Mouse (Mus musculus): ENCODE data around the gene Naif1. TPM values are rescaled to one million over a fixed set of nuclear protein-coding genes. Genes with fewer than 3 reads are reported as not detected.
A peak's percentile ranks its signal among the peaks of the same experiment; 100 is the strongest.

Gene Naif1
- polyA plus RNA-seq, 1 experiment from 2014 or later: 3.8 TPM

DNA sequence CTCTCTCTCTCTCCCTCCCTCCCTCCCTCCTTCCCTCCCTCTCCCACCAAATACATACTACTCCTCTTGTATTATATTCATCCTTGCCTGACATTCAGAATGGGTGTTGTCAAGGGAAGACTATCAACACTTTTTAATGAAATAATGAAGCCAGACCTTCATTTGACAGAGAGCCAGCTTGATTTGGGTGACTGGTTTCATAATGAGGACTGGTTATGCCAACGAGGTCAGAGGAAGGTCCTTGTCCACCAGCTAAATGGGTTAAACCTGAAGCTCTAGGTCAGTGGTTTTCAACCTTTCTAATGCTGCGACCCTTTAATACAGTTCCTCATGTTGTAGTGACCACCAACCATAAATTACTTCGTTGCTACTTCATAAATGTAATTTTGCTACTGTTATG, 11.5 kb upstream of the Naif1 start:
- 79% methylated on average over 3 of the region's 3 CpGs for WGBS (ENCODE audit: missing documents)
- Histone ChIP-seq H3K27ac (no peak overlapping the region), H3K36me3 (ENCODE audit: inconsistent target) (no peaks in the 10 kb centered on the region), H3K79me2 (ENCODE audit: inconsistent target) (peaks cover 100% of the 10 kb centered on the region), H3K4me3 (ENCODE audit: inconsistent target) (no peak overlapping the region)

DNA sequence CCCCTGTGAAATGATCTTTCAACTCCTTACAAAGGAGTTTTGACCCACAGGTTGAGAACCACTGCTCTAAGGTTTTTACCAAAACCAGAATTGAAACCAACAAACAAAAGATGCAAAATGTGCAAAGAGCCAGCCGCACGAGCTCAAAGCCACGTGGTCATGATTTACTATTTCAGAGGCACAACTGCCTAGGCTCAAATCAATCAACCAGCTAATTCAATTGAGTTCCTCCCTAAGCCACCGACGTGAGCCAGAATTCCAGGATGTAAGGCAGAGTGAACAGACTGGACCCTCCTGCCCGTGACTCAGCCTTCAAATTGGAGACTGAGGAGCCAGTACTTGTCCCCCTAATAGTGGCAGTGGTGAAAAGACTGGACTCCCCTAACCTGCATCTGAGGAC, 11.1 kb upstream of the Naif1 start:
- Histone ChIP-seq H3K79me2 (ENCODE audit: inconsistent target) (peaks cover 100% of the 10 kb centered on the region), H3K36me3 (ENCODE audit: inconsistent target) (no peaks in the 10 kb centered on the region), H3K27ac (no peak overlapping the region), H3K4me3 (ENCODE audit: inconsistent target) (no peak overlapping the region)
- WGBS (ENCODE audit: missing documents): 74% methylated on average over 6 of the region's 6 CpGs

DNA sequence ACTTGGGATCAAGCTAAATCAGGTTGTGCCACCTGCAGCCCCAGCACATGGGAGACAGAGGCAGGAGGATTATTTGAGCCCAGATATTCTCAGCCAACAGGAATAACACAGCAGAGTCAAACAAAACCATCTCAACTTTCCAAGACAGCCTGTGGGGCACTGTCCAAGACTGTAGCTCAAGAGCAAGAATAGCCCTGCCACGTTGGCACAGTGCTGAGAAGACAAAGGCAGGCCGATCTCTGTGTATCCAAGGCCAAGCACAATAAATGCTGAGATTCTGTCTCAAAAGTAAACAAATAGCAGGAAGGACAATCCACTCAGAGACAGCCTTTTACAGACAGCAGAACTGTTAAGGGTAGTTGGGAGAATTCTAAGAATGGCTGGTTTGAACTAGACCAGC, 10.1 kb upstream of the Naif1 start:
- H3K4me3 ChIP-seq (ENCODE audit: inconsistent target): no peak overlapping the region
- H3K27ac ChIP-seq: no peak overlapping the region
- peaks cover 100% of the 10 kb centered on the region for H3K79me2 ChIP-seq (ENCODE audit: inconsistent target)
- 100% methylated on average over 2 of the region's 2 CpGs for WGBS (ENCODE audit: missing documents)
- H3K36me3 ChIP-seq (ENCODE audit: inconsistent target): no peaks in the 10 kb centered on the region

DNA sequence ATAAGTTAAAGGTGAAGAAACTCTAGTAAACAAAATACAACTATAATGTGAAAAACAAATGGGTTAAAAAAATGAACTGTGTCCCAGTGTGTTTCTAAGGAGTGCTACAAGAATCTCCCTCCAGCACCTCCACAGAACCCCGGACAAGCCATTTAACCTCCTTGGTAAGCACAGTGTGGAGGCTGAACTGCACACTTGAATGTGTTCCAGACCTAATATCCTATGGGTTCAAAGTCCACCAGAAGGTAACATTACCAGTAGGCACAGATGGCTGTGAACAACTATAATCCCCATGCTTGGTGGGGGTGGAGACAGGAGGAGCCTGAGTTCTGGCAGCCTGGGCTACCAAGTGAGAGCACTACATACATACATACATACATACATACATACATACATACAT, 9.6 kb upstream of the Naif1 start:
- H3K27ac ChIP-seq: no peak overlapping the region
- 90% methylated on average over 1 of the region's 1 CpGs for WGBS (ENCODE audit: missing documents)
- H3K36me3 ChIP-seq (ENCODE audit: inconsistent target): no peaks in the 10 kb centered on the region
- H3K79me2 ChIP-seq (ENCODE audit: inconsistent target): peaks cover 100% of the 10 kb centered on the region
- no peak overlapping the region for H3K4me3 ChIP-seq (ENCODE audit: inconsistent target)

DNA sequence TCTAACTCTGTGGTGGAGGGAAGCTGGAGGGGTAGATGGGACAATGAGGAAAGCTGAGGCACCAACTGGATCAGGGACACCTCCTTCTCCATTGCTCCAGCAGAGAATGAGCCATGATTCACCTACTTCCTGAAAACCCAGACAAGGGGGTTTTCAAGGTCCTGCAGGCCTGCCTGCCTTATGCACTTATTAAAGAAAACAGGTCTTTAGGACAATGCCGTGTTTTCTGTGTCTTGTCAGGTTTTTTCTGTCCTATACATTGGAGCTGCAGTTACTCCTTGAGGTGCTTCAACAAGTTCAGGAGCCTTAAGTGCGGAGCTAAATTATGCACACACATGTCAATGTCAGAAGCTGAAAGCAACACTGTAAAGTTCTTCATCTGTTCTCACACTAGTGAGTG, 8.7 kb upstream of the Naif1 start:
- 86% methylated on average over 2 of the region's 2 CpGs for WGBS (ENCODE audit: missing documents)
- Histone ChIP-seq H3K27ac (no peak overlapping the region), H3K4me3 (ENCODE audit: inconsistent target) (no peak overlapping the region), H3K79me2 (ENCODE audit: inconsistent target) (peaks cover 100% of the 10 kb centered on the region), H3K36me3 (ENCODE audit: inconsistent target) (no peaks in the 10 kb centered on the region)

DNA sequence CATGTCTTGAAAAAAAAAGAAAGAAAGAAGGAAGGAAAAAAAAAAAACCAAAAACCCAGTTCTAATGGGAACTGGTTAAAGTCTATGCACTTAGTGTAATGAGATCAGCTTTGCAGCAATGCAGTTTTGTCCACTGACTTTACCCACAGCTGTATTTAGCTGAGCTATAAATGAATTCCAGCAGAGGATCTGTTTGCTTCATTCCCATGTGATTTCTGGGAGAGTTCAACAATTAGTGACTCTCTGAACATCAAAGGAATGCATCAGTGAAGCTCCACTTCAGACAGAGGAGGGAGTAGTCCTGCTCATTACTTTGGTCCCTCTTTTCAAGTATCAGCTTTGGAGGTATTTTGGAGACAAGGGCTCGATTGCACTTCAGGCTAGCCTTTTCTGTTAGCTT, 4.7 kb upstream of the Naif1 start:
- WGBS (ENCODE audit: missing documents): 88% methylated on average over 1 of the region's 1 CpGs
- H3K36me3 ChIP-seq (ENCODE audit: inconsistent target): no peaks in the 10 kb centered on the region
- H3K4me3 ChIP-seq (ENCODE audit: inconsistent target): no peak overlapping the region
- peak overlapping the region; percentile 90 for H3K27ac ChIP-seq
- peaks cover 93% of the 10 kb centered on the region for H3K79me2 ChIP-seq (ENCODE audit: inconsistent target)

DNA sequence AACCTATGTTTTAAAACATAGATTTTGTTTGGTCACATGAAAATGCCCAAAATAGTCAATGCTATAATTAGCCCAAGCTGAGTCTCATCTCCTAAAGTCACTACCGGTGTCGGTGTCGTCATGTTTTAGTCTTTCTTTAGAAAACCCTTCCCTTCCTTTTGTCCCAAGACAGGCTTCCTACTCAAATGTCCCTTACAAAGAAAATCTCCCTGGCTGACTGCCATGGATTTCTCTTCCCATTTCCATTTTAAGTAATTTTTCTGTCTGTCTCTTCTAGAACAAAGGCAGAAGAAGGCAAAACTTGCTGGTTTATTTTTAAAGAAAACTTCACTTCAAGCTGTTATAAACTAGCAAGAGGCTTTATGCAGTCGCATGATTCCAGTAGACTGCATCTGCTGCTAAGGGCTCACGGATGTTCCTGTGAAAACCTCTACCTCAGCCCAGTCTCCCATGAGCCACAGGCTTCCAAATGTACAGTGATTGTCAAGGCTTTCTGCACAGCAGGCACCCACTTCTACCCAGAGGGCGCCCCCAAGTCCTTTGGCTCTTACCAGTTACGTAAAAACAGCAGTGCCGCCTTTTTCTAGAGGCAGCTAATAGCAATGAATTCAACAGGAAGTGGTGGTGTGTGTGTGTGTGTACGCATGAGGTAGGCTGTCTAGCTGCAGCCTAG, 2.9 kb upstream of the Naif1 start:
- H3K27ac ChIP-seq: peak overlapping the region; percentile 90
- 2% methylated on average over 9 of the region's 9 CpGs for WGBS (ENCODE audit: missing documents)
- H3K4me3 ChIP-seq (ENCODE audit: inconsistent target): no peak overlapping the region; the same call in 1 of the 2 replicates
- H3K36me3 ChIP-seq (ENCODE audit: inconsistent target): no peaks in the 10 kb centered on the region
- peaks cover 78% of the 10 kb centered on the region for H3K79me2 ChIP-seq (ENCODE audit: inconsistent target)

DNA sequence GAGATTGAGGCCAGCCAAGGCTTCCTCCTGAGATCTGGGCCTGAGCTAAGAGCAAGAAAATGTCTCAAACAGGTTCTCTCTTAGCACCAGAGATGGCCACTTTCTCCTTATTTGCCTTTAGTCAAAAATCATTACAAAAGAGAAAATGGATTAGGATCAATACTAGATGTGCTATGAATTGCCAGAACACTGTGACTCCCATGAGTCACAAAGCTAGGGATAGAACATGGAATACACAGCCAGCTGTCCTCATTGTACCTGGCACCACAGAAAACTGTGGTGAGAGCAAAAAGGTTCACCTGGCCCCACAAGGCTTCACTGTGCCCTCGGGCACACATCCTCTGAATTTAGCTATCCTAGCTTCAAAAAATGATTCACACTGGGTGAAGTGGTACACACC, 1.8 kb upstream of the Naif1 start:
- Histone ChIP-seq H3K4me3 (ENCODE audit: inconsistent target) (no peak overlapping the region), H3K79me2 (ENCODE audit: inconsistent target) (peaks cover 78% of the 10 kb centered on the region), H3K36me3 (ENCODE audit: inconsistent target) (no peaks in the 10 kb centered on the region), H3K27ac (peak overlapping the region; percentile 90)
- WGBS (ENCODE audit: missing documents): 100% methylated on average over 1 of the region's 1 CpGs

DNA sequence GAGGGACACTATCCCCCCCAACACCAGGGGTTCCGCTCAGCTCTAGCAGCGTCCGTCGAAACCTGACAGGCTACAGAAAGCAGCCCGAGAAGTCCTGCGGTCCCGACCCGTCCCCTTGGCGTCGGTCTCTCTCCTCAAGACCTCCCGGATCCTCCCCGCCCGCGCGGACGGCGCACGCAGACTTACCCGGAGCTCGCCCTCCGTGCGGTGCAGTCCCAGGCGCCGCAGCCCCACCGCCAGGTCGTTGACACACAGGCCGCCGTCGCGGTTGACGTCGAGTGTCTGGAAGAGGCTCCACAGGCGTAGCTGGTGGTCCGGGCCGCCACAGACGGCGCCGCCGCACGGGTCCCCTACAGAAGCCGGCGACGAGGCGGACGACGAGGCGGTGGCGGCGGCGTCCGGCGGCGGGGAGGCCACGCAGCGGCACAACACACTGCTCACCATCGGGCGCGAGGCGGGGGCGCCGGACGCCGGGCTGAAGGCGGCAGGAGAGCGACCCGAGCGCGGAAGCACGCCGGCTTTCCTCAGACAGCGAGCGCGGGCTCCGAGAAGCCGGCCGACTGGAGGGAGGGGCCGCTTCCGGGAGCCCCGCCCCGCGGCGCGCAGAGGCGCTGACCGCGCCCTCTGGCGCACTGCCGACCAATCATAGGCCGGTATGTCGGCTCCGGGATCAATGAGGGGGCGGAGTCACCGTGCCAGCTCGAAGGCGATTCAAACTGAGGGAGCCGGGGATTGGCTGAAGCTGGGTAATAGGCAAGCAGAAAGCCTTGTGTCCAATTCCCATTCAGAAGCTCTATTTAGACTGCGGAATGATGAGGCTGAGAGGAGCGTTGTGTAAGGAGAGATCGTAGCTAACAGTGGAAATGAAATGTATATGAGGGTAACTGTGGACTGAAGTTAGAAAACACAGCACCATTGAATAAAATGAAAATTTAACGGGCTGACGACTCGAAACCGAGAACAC, 906 bp downstream of the Naif1 start, which contains the start of gene Slc25a25:
Slc25a25 (minus strand) TSS at position 565 of the 964 bp plus-strand sequence.
- Histone ChIP-seq H3K4me3 (ENCODE audit: inconsistent target) (peak within 1 kb of the TSS; percentile 85), H3K27ac (peak within 1 kb of the TSS; percentile 81), H3K79me2 (ENCODE audit: inconsistent target) (peaks cover 61% of the 10 kb centered on the region), H3K36me3 (ENCODE audit: inconsistent target) (peaks cover 17% of the 10 kb centered on the region; the same call in 1 of the 2 replicates)
- 2% methylated on average over 103 of the region's 103 CpGs for WGBS (ENCODE audit: missing documents)

DNA sequence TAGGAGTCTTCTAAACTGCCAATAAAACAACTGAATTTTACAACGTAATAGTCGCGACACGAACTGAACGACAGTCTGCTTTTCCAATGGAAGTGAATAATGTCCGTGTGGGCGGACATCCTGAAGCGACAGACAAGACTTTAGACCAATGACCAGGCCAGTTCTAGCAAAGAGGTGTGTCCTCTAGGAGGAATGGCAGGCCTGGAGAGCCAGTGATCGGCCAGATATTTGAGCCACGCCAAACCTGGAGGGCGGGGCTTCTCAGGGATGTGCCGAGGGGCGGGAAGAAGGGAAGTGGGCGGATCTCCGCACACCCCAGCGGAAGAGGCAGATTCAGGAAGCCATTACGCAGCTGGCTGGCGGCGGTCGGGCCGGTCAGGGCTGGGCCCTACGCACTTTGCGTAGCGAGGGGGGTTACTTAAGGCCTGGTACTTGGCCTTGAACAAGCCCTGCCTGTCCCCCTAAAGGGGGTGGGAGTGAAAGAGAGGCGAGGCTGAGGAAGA, 1.7 kb downstream of the Naif1 start:
- Histone ChIP-seq H3K27ac (peak overlapping the region; percentile 81), H3K36me3 (ENCODE audit: inconsistent target) (peaks cover 20% of the 10 kb centered on the region; the same call in 1 of the 2 replicates), H3K4me3 (ENCODE audit: inconsistent target) (peak overlapping the region; percentile 43), H3K79me2 (ENCODE audit: inconsistent target) (peaks cover 54% of the 10 kb centered on the region)
- 1% methylated on average over 23 of the region's 25 CpGs for WGBS (ENCODE audit: missing documents)

DNA sequence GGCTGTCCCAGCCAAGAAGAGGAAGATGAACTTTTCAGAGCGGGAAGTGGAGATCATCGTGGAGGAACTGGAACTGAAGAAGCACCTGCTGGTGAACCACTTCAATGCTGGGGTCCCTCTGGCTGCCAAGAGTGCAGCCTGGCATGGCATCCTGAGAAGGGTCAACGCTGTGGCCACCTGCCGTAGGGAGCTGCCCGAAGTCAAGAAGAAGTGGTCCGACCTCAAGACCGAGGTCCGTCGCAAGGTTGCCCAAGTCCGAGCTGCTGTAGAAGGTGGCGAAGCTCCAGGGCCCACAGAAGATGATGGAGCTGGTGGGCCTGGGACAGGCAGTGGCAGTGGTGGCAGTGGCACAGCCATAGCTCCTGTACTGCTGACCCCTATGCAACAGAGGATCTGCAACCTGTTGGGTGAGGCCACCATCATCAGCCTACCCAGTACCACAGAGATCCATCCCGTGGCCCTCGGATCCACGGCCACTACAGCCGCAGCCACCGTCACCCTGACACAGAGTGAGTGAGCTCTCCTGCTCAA, 2.2 kb downstream of the Naif1 start:
- peaks cover 52% of the 10 kb centered on the region for H3K79me2 ChIP-seq (ENCODE audit: inconsistent target)
- peak overlapping the region; percentile 81 for H3K27ac ChIP-seq
- peaks cover 20% of the 10 kb centered on the region; the same call in 1 of the 2 replicates for H3K36me3 ChIP-seq (ENCODE audit: inconsistent target)
- H3K4me3 ChIP-seq (ENCODE audit: inconsistent target): peak overlapping the region; percentile 35
- WGBS (ENCODE audit: missing documents): 72% methylated on average over 16 of the region's 16 CpGs

DNA sequence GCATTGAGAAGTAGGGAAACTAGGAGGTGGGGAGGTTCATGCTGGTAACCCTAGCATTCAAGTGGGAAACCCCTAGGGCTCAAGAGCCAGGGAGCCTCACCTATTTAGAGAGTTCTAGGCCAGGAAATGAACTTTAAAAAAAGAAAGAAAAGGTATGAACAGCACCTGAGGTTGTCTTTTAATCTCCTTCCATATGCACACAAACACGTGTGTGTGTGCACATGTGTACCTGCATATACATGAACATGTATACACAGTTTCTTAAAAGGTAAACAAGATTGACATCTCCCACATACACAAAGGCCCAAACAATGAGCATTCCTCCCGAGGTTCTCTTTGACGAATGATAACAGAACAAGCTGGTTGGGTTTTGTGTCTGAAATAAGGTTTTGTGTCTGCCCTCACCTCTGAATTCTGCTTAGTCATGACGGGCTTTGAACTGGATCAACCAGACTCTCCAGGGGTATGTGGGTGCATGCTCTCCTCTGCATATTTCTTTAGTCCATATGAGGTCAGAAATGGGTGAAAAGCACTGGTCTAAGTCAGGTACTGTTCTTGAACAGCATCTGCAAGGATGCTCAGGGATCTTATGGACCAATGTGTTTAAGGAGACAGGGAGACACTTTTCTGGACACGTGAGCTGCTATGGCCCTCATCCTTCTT, 3.5 kb downstream of the Naif1 start:
- WGBS (ENCODE audit: missing documents): 77% methylated on average over 5 of the region's 5 CpGs
- peaks cover 42% of the 10 kb centered on the region for H3K79me2 ChIP-seq (ENCODE audit: inconsistent target)
- H3K27ac ChIP-seq: no peak overlapping the region
- H3K4me3 ChIP-seq (ENCODE audit: inconsistent target): no peak overlapping the region
- peaks cover 20% of the 10 kb centered on the region; the same call in 1 of the 2 replicates for H3K36me3 ChIP-seq (ENCODE audit: inconsistent target)

DNA sequence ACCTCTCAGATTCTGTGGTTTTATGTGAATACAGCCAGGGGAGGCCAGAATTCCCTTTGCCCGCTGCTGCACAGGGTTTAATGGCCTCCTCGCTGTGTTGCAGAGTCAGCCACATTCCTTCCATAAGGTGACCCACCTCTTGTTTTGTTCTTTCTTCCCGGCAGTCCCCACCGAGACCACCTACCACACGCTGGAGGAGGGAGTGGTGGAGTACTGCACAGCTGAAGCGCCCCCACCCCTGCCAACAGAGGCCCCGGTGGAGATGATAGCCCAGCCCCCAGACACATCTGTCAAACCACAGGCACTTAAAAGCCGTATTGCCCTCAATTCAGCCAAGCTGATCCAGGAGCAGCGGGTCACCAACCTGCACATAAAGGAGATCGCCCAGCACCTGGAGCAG, 4.4 kb downstream of the Naif1 start:
- no peak overlapping the region for H3K4me3 ChIP-seq (ENCODE audit: inconsistent target)
- no peak overlapping the region for H3K27ac ChIP-seq
- 98% methylated on average over 9 of the region's 10 CpGs for WGBS (ENCODE audit: missing documents)
- peaks cover 20% of the 10 kb centered on the region; the same call in 1 of the 2 replicates for H3K36me3 ChIP-seq (ENCODE audit: inconsistent target)
- H3K79me2 ChIP-seq (ENCODE audit: inconsistent target): peaks cover 34% of the 10 kb centered on the region

DNA sequence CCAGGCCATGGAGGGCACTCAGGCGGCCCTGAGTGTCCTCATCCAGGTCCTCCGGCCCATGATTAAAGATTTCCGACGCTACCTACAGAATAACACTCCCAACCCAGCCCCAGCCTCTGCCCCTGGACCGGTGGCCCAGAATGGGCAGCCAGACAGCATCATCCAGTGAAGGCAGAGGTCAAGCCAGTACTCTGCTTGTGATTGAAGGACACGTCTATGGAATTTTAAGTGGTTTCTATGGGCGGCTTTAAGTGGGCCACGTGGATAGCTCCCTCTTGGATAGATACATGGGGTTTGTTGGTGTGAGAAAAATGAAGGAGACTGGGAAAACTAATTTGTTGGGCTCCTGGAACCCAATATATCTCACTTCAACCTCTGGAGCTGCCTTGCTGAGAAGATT, 4.8 kb downstream of the Naif1 start:
- no peak overlapping the region for H3K4me3 ChIP-seq (ENCODE audit: inconsistent target)
- peaks cover 29% of the 10 kb centered on the region for H3K79me2 ChIP-seq (ENCODE audit: inconsistent target)
- peaks cover 20% of the 10 kb centered on the region; the same call in 1 of the 2 replicates for H3K36me3 ChIP-seq (ENCODE audit: inconsistent target)
- 95% methylated on average over 8 of the region's 8 CpGs for whole genome bisulfite sequencing (ENCODE audit: missing documents)
- H3K27ac ChIP-seq: no peak overlapping the region

Measured in macrophage (primary cell).